Mouse (Mus musculus): Measurements from ENCODE around the gene Rassf3.
A peak's percentile ranks its signal among the peaks of the same experiment; 100 is the strongest.

GRCm38 (mm10) chr10:121500034-121500433 is 23.9 kb upstream of the Rassf3 start:
- peak; percentile 41 for TF ChIP-seq CTCF (conservative IDR thresholded peaks at IDR 0.05; ENCODE audit: low read length)
- no peak for TF ChIP-seq POU5F1 (IDR thresholded peaks at IDR 0.05; ENCODE audit: borderline replicate concordance, low read length)
- no peak for TF ChIP-seq NANOG (IDR thresholded peaks at IDR 0.05; ENCODE audit: borderline replicate concordance, low read length)
